Mouse (Mus musculus) intestine, postnatal 0 days (tissue): ENCODE data around the gene Klhl29. TPM values are rescaled to one million over a fixed set of nuclear protein-coding genes. Genes with fewer than 3 reads are reported as not detected.

ENCODE experiments used
- ATAC-seq: fragments of 200-750 bp; cut with Nextera tagmentation; 2 replicates; pipeline ENCODE4 v1.8.0; 2017; ENCODE audit warnings: mild to moderate bottlenecking, moderate TSS enrichment, moderate library complexity
- H3K27ac ChIP-seq: fragments of 300-500 bp; sonication (generic); 2 replicates; pipeline ENCODE4 v1.5.1; 2014; ENCODE audit warnings: mild to moderate bottlenecking, low read depth, low read length, moderate library complexity
- H3K27me3 ChIP-seq: fragments of 300-500 bp; sonication (generic); replicated peaks from 2 replicates; pipeline ENCODE4 v1.6.1; 2014; ENCODE audit warnings: low read length, mixed read lengths; ENCODE audit not compliant: control insufficient read depth, insufficient read depth
- H3K36me3 ChIP-seq: fragments of 300-500 bp; sonication (generic); 2 replicates; pipeline ENCODE4 v1.6.1; 2014; ENCODE audit warnings: mild to moderate bottlenecking, moderate library complexity; ENCODE audit not compliant: control insufficient read depth, insufficient read depth
- H3K4me1 ChIP-seq: fragments of 300-500 bp; sonication (generic); replicated peaks from 2 replicates; pipeline ENCODE4 v1.6.1; 2014; ENCODE audit warnings: antibody characterized with exemption, low read length, mixed read lengths; ENCODE audit not compliant: control insufficient read depth, insufficient read depth
- H3K4me2 ChIP-seq: fragments of 300-500 bp; sonication (generic); replicated peaks from 2 replicates; pipeline ENCODE4 v1.6.1; 2014; ENCODE audit warnings: low read depth, mild to moderate bottlenecking, moderate library complexity
- H3K4me3 ChIP-seq: fragments of 300-500 bp; sonication (generic); 2 replicates; pipeline ENCODE4 v1.5.1; 2014; ENCODE audit warnings: low read depth, low read length
- H3K9ac ChIP-seq: fragments of 300-500 bp; sonication (generic); 2 replicates; pipeline ENCODE4 v1.6.1; 2014; ENCODE audit warnings: mild to moderate bottlenecking, low read depth, low read length
- H3K9me3 ChIP-seq: fragments of 300-500 bp; sonication (generic); 2 replicates; pipeline ENCODE4 v1.6.1; 2016; ENCODE audit warnings: mixed run types; ENCODE audit not compliant: control insufficient read depth
- CTCF ChIP-seq: sonication (generic); IDR thresholded peaks from 2 replicates; pipeline ENCODE4 v1.5.1; 2016; ENCODE audit warnings: low read depth, mild to moderate bottlenecking, control low read depth, antibody characterized with exemption, moderate library complexity
- WGBS: fragments of 180-500 bp; shearing (Covaris S2); extraction: QIAGEN DNeasy Blood & Tissue Kit; methylation state at CpG from one replicate; pipeline ENCODE4 v1.1.7; 2014; 5-methylcytosine and 5-hydroxymethylcytosine counted together
- polyA plus RNA-seq: library from polyadenylated mRNA; unstranded; fragments of >200 nt; fragmentation: Nextera tagmentation; extraction: Ambion mirVana; gene quantifications from 2 replicates; pipeline ENCODE4 v1.2.1, GENCODE M21; 2015

Gene Klhl29
- polyA plus RNA-seq, 1 experiment from 2014 or later, result 0.34 TPM

DNA sequence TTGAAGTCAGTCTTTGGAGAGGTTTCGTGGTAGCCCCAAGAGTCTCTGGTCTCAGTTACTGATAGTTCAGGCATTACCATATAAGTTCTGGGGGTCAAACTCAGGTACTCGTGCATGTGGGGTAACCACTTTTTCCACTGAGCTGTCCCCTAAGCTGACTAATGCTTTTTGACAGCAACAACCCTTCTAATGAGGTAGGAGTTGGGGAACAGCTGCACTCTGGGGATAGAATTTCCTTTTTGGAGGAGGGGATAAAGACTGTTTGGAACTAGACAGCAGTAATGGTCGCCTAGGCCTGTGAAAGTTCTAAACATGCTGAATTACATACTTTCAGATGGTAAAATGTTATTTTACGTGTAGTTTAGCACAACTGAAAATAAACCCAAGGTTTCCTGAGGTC is 184.3 kb downstream of the Klhl29 start:
- Histone ChIP-seq H3K27ac (no peak overlapping the region), H3K4me2 (no peak overlapping the region), H3K4me1 (no peaks in the 10 kb centered on the region), H3K9me3 (no peaks in the 10 kb centered on the region), H3K9ac (no peak overlapping the region), H3K27me3 (no peaks in the 10 kb centered on the region), H3K4me3 (no peak overlapping the region), H3K36me3 (no peaks in the 10 kb centered on the region)
- WGBS, result 70% methylated on average over 4 of the region's 4 CpGs
- ATAC-seq, result no peak
- TF ChIP-seq CTCF, result no peak

- no peak overlapping the region for H3K27ac ChIP-seq
- H3K9me3 ChIP-seq, result no peaks in the 10 kb centered on the region
- no peaks in the 10 kb centered on the region for H3K4me1 ChIP-seq
- no peak for TF ChIP-seq CTCF
- no peaks in the 10 kb centered on the region for H3K36me3 ChIP-seq
- H3K27me3 ChIP-seq, result no peaks in the 10 kb centered on the region
- ATAC-seq, result no peak
- no peak overlapping the region for H3K9ac ChIP-seq
- 59% methylated on average over 15 of the region's 15 CpGs for WGBS
- no peak overlapping the region for H3K4me2 ChIP-seq
- H3K4me3 ChIP-seq, result no peak overlapping the region
Measured at GRCm38 (mm10) chr12:5189446-5190150, 185.9 kb downstream of the Klhl29 start.

DNA sequence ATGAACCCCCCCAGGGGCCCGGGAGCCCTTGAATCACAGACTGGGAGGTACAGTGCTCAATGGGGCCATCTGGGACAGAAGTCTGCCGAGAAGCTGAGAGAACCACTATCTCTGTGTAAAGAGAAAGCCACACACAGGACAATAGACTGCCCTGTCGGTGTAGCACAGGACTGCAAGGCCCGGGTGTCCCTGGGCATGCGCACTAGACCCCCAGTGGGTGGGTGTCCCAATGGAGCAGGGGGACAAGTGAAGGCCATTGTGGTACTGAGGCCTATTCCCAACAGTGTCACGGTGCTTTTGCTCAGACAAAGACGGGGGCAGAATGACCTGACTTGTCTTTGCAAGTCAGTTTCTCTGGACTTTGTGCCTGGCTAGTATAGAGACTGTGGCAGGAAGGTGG is 186.6 kb downstream of the Klhl29 start:
- no peak for TF ChIP-seq CTCF
- no peak overlapping the region for H3K4me2 ChIP-seq
- no peak for ATAC-seq
- no peaks in the 10 kb centered on the region for H3K36me3 ChIP-seq
- H3K9me3 ChIP-seq, result no peaks in the 10 kb centered on the region
- H3K4me3 ChIP-seq, result no peak overlapping the region
- no peaks in the 10 kb centered on the region for H3K4me1 ChIP-seq
- no peak overlapping the region for H3K27ac ChIP-seq
- WGBS, result 62% methylated on average over 7 of the region's 7 CpGs
- no peaks in the 10 kb centered on the region for H3K27me3 ChIP-seq
- H3K9ac ChIP-seq, result no peak overlapping the region

GRCm38 (mm10) chr12:5187773-5188333 is 187.6 kb downstream of the Klhl29 start:
- Histone ChIP-seq H3K27me3 (no peaks in the 10 kb centered on the region), H3K9ac (no peak overlapping the region), H3K4me3 (no peak overlapping the region), H3K4me1 (no peaks in the 10 kb centered on the region), H3K4me2 (no peak overlapping the region), H3K9me3 (no peaks in the 10 kb centered on the region), H3K36me3 (no peaks in the 10 kb centered on the region), H3K27ac (no peak overlapping the region)
- WGBS, result 82% methylated on average over 2 of the region's 2 CpGs
- TF ChIP-seq CTCF, result no peak
- no peak for ATAC-seq

GRCm38 (mm10) chr12:5186645-5187044 is 188.8 kb downstream of the Klhl29 start:
- no peak overlapping the region for H3K9ac ChIP-seq
- H3K27me3 ChIP-seq, result no peaks in the 10 kb centered on the region
- WGBS, result 68% methylated on average over 1 of the region's 1 CpGs
- no peaks in the 10 kb centered on the region for H3K36me3 ChIP-seq
- no peak for ATAC-seq
- no peak overlapping the region for H3K27ac ChIP-seq
- H3K4me1 ChIP-seq, result no peaks in the 10 kb centered on the region
- H3K4me2 ChIP-seq, result no peak overlapping the region
- H3K9me3 ChIP-seq, result no peaks in the 10 kb centered on the region
- no peak for TF ChIP-seq CTCF
- H3K4me3 ChIP-seq, result no peak overlapping the region

DNA sequence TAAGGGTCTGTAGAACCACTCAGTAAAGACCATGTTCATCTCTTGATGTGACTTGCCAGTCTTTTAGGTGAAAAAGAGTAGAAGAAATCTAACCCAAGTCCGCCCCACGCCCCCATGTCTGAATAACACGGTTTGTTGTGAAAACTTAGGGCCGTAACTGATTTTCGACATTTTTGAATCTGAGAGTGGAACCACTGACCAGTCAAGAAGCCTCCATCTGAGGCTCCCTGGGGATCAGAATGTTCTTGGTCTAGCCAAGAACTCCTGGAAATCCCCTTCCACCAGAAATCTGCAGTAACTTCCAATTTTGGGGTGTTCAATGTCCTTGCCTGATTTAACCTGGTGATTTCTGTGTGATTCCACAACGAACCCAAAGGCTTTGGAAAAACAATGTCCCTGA is 189.9 kb downstream of the Klhl29 start:
- Histone ChIP-seq H3K36me3 (no peaks in the 10 kb centered on the region), H3K27me3 (no peaks in the 10 kb centered on the region), H3K27ac (no peak overlapping the region), H3K9me3 (no peaks in the 10 kb centered on the region), H3K4me3 (no peak overlapping the region), H3K9ac (no peak overlapping the region), H3K4me1 (no peaks in the 10 kb centered on the region), H3K4me2 (no peak overlapping the region)
- WGBS, result 89% methylated on average over 6 of the region's 6 CpGs
- ATAC-seq, result no peak
- TF ChIP-seq CTCF, result no peak
